Mouse (Mus musculus) large intestine, adult 2 months (tissue): Measurements from ENCODE around the gene Usp50. TPM values are rescaled to one million over a fixed set of nuclear protein-coding genes. Genes with fewer than 3 reads are reported as not detected.

Experiments
- DNase-seq: peaks from one replicate; pipeline ENCODE4 v3.0.0-alpha.2; 2012; ENCODE audit warnings: low read depth, low spot score
- WGBS: fragments of 180-500 bp; shearing (Covaris S2); methylation state at CpG from one replicate; pipeline ENCODE4 v1.1.7; 2018; 5-methylcytosine and 5-hydroxymethylcytosine counted together
- polyA plus RNA-seq: library from polyadenylated mRNA; depleted of rRNA; stranded (reverse); fragments of >200 nt; gene quantifications from 2 replicates; pipeline ENCODE4 v1.2.3, GENCODE M21; 2012

Gene Usp50
- polyA plus RNA-seq, 1 experiment = 0.52 TPM

DNA sequence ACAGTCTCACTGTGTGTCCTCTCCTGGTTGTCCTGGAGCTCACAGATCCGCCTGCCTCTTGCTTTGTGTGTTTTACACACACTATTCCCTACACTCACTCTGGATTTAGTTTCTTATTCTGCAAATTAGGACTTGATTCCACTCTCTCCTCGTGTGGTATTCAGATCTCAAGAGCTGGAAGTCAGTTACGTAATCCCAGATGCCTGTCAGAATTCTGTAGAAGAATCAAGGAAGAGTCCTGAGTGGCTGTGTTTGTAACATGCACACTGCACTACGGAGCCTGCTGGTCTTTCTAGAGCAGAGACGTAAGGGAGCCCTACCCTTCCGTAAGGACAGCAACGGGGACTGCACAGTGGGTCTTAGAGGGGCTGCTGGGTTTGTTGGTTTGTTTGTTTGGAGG, 23.9 kb downstream of the Usp50 start:
- DNase-seq = no peak
- WGBS = 91% methylated on average over 7 of the region's 7 CpGs

DNA sequence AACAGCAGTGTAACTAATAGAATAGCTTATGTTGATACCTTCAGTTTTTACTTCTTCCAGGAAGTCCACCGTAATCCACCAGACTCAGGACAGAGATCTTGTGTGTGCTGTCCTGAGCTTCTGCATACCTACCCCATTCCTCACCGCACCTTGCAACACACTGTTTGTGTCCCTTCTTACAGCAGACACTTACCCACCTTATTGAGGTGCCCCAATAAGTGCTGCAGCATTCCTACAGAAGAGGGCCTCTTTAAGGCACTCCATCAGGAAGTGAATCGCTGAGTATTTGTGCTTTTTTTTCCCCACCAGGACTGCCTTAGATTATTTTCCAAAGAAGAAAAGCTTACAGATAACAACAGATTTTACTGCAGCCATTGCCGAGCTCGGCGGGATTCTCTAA, 27.6 kb downstream of the Usp50 start:
- WGBS = 93% methylated on average over 6 of the region's 6 CpGs
- DNase-seq = no peak

DNA sequence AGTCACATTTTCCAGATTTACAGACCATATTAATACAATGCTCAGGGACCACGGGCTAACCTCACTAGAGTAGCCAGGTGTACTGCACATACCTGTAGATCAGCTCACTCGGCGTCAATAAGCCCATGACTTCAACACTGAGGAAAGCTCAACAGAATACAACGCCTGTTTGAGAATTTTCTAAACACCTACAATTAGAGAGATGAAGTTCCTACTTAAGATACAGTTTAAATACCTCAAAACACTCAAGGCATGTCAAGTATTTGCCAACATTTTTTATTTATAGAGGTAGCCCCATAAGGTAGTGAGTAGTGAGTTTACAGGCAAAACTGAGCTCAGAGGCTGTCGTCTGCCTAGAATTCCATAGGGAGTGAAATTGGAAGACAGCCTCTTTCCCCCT, 39.9 kb downstream of the Usp50 start:
- WGBS = 89% methylated on average over 5 of the region's 5 CpGs
- DNase-seq = no peak

DNA sequence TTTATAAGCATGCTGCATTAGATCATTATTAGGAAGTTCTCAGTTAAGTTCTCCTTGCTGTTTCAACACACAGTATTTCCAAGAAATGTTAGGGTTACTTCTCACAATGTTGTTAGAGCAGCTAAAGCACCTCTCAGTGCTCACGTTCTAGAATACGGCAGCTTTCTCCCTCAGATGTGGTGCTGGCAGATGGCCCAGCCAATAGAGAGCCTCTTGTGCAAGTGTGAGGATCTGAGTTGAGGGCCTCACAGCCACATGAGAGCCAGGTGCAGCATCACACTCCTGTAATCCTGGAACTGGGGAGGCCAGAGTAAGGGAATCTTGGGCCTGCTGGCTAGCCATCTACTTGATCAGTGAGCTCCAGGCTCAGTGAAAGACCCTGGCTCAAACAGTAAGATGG, 43.0 kb downstream of the Usp50 start:
- no peak for DNase-seq
- 74% methylated on average over 2 of the region's 2 CpGs for WGBS

DNA sequence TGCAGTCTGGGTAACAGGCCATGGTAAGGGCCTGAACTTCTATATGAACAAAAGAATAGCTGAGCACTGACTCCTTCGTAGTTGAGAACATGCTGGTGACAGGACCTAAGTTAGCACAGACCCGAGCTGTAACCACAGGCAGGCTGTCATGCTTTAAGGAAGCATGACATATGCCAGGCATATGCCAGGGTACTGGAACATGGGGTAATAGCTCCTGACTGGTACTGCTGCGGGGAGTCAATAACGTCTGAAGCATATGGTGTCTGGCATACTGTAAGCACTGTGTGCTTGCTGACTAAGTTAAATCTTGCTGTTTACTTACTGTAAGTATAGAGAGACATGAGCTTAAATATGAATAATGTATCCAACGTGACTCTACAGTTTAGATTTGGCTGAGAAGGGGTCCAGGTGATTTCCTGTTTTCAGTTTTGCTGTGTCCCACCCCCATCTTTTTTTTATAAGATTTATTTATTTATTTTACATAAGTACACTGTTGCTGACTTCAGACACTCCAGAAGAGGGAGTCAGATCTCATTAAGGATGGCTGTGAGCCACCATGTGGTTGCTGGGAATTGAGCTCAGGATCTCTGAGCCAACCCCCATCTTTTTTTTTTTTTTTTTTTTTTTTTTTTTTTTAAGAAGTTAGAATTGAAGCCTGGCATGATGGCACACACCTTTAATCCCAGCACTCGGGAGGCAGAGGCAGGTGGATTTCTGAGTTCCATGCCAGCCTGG, 47.8 kb downstream of the Usp50 start:
- WGBS = 80% methylated on average over 6 of the region's 6 CpGs
- no peak for DNase-seq

DNA sequence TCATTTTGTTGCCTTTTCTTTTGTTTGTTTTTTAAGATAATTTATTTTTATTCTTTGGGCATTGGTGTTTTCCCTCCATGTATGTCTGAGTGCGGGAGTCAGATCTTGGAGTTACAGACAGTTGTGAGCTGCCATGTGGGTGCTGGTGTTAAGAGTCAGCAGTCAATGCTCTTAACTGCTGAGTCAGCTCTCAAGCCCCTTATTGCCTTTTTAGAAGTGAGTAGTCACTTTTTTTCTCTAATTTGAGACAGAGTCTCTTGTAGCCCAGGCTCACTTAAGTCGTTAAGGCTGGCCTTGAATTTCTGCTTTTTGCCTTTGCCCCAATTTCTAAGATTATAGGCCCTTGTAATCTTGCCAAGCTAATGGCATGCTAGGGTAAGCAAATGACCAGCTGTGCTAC, 52.8 kb downstream of the Usp50 start:
- WGBS = 72% methylated on average over 2 of the region's 2 CpGs
- DNase-seq = no peak

DNA sequence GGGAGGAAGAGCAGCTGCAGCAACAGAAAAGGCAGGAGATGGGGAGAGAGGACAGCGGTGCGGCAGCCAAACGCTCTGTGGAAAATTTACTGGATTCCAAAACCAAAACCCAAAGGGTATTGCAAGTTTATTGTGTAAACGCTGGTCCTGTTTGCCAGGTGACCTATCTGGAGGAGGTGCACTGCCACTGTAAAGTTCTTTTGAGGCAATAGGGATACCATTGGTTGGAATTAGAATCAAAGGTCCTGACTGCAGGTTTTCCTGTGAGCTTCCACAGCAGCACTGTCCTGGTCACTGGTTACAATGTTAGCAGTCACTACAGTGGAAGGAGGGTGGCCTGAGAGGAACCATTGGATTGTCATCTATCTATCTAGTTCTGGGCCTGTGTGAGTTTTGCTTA, 54.1 kb downstream of the Usp50 start:
- WGBS = 92% methylated on average over 4 of the region's 4 CpGs
- DNase-seq = no peak

DNA sequence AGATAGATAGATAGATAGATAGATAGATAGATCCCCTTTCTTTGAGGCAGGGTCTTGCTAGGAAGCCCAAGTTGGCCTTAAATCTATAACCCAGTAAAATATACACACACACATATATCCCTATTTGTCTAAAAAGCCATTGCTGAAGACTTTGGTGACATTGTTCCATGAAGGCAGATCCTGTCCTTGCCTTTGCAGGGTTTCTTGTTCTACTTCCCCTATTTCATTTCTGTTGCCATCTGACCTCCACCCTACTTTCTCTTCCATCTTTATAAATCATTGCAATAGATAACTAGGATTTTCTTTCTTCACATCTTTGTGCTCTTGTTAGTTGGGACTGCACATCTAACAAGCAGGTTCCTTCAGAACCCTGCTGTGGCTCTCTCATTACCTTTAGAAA, 70.3 kb downstream of the Usp50 start:
- DNase-seq = no peak

DNA sequence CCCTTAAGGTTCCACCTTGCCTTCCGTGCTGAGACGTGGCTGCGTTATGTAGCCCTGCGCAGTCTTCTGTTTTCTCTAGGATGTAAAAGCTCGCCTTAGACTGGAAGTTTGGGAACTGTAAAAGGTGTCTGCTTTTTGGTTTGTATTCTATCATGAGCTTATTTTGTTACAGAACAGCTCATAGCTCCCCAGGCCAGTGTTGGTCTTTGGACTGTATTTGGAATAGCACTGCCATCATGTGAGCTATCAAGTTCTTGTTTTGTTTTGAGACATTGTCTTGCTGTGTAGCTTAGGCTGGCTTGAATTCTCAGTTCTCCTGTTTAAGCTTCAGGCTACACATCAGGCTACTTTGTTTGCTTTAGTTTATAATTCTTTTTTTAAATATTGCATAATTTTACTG, 70.7 kb downstream of the Usp50 start:
- no peak for DNase-seq
- WGBS = 95% methylated on average over 5 of the region's 5 CpGs

DNA sequence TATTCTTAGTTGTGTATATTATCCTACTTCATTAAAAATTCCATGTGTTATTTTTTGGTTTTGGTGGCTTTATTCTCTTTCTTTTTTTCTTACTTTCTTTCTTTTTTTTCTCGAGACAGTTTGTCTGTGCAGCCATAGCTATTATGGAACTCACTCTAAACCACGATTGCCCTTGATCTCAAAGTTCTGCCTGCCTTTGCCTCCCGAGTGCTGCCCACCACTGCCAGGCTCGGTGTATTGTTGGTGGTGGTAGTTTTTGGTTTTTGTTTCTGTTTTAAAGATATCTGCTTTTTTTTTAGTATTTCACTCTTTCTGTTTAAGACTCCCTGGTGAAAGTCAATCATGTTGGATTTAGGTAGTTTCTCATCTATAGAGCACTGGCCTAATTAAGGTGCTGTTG, 74.9 kb downstream of the Usp50 start:
- no peak for DNase-seq
- WGBS = 54% methylated on average over 4 of the region's 4 CpGs

DNA sequence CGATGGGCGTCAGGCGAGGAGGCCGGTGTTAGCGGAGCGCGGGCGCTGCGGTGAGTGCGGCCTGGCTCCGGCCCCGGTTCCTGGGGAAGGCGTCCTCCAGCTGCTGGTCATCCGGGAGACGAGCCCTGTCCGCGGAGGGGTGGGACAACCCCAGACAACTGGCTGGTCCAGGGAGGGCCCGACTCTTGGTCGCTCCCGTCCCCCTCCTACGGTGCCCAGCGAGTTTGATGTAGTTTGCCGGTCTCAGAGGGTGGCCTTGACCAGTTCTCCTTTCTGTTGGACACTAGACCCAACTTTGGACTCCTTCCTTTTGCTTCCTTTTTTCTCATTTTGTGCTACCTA, 75.9 kb downstream of the Usp50 start:
- peak; percentile 2 for DNase-seq

DNA sequence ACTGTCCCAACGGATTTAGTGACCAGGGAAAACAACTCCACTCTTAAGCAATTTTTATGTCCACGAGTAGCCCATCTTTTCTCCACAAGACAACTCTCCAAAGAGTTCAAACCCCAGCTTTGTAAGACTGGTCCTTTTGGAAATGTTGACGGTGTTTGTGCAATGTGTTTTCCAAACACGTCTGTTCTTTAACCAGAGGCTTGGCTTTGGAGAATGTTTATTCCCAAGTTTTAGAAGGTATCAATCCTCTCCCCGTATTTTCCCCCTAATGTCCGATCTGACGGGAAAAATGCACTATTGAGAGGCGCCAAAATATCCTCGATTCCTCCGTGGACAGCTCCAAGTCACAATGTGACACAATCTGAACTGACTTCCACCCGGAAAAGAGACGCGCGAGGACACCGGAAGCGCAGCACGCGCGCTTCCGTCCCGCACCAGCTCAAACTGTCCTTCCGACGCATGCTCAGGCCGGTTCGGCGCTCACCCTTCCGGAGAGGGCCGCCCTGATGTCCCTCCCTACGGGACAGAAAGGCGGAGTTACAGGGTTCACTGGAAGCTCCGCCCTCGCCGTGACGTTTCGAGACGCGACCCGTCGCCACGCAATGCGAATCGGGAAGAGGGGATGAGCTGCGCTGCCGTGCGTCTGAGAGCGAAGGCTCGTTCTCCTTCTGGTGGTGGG, 76.4 kb downstream of the Usp50 start, which contains the start of gene Usp8:
Gene Usp8, plus strand, starts transcription at position 570 of the 679 bp plus-strand sequence.
- DNase-seq = peak; percentile 94
- 2% methylated on average over 47 of the region's 47 CpGs for WGBS

More for the DNA sequence above, 75.9 kb downstream of the Usp50 start:
- 0% methylated on average over 23 of the region's 23 CpGs for WGBS

DNA sequence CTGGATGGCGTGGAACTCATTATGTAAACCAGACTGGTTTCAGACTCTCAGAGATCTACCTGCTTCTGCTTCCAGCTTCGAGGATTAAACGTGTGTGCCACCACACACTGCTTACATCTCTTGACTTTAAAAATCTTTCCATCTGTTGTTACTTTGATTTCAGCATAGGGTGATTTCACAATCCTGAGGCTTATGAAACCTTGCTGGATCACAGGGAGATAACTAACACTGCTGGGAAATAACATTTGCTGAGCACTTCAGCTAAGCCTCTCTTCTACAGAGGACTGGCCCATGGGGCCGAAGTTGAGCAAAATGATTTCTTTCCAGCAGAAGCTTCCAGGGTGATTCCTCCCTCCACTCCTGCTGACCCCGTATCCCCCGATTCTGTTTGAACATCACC, 88.0 kb downstream of the Usp50 start:
- no peak for DNase-seq
- WGBS = 73% methylated on average over 6 of the region's 6 CpGs

DNA sequence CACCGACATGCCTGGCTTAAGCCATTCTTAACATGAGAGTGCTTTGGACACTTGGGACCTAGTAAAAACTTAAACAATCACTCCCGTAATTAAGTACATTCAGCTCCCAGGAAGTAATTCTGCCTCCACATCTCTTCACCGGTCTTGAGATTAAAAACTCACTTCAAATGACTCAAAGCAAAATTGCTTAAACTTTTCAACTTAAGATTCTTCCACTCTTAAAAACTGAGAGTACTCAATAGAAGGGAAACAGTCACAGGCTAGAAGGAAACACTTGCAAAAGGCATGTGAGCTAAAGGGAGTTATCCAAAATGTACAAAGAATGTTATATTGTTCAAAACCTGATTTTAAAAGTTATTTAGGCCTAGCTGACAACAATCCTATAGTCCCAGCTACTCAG, 92.0 kb downstream of the Usp50 start:
- 61% methylated on average over 3 of the region's 3 CpGs for WGBS
- DNase-seq = no peak

DNA sequence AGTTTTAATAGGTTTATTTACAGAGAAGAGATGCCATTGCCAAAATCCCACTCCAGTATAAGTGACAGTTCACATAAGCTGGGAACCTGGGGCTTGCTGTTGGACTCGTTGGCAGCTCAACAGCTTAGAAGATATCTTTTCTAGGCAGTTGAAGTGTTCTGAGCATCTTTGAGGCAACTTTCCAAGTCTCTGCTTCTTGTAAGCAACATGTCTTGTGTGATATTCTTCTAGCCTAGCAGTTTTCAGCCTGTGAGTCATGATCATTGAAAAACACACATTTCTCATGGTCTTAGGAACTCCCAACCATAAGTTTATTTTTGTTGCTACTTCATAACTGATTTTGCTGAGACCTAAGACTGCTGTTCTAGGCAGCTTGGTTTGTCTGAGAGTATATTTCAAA, 100.3 kb downstream of the Usp50 start:
- WGBS = 68% methylated on average over 1 of the region's 1 CpGs
- no peak for DNase-seq

DNA sequence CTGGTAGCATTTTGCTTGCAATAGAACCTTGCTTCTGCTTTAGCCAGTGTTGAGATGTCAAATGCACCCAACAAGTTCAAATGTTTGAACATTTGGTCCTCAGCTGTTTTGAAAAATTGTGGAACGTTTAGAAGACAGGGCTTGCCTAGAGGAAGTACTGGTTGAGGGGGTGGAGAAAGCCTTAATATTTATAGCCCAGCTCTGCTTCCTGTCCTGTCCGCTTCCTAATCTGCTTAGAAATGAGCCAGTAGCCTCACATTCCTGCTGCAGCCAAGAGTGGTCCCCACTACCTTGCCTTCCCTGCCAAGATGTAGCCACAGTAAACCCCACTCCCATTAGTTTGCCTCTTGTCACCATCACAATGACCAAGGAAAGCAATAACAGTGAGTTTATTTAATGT, 100.9 kb downstream of the Usp50 start:
- 53% methylated on average over 2 of the region's 2 CpGs for WGBS
- no peak for DNase-seq

DNA sequence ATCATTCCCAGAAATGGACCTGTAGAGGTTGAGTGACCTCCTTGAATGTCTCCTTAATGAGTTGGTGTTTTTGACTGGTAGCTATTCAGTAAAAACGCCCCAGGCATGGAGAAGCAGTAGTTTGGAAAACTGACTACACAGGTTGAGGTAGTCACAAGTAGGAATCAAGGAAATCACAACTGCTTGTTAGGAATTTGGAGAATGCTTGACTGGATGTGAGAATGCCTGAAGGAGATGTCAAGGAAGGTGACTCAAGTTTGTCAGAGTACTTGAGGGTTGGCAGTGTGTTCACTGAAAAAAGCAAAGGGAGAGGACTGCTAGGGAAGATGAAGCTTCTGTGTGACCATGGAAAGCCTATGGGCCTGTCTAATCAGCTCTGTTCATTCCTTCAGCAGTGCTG, 105.9 kb downstream of the Usp50 start:
- 91% methylated on average over 1 of the region's 1 CpGs for WGBS
- DNase-seq = no peak

DNA sequence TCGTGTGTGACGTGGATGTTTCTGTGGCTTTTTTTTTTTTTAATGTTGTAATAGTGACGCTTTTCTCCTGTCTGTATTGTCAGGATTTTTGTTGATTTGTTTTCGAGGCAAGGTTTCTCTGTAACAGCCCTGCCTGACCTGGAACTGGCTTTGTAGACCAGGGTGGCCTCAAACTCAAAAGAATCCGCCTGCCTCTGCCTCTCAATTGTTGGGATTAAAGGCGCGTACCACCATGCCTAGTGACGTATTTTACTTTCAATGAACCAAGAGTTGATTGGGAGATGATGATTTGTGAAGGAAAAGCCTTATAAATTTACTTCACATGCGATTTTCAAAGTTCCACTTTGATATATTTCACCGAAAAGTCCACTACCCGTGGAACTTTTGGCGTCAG, 107.2 kb downstream of the Usp50 start, which contains the start of gene Gabpb1:
Gene Gabpb1, minus strand, starts transcription at position 216 of the 394 bp plus-strand sequence.
- WGBS = 19% methylated on average over 12 of the region's 12 CpGs
- no peak for DNase-seq

DNA sequence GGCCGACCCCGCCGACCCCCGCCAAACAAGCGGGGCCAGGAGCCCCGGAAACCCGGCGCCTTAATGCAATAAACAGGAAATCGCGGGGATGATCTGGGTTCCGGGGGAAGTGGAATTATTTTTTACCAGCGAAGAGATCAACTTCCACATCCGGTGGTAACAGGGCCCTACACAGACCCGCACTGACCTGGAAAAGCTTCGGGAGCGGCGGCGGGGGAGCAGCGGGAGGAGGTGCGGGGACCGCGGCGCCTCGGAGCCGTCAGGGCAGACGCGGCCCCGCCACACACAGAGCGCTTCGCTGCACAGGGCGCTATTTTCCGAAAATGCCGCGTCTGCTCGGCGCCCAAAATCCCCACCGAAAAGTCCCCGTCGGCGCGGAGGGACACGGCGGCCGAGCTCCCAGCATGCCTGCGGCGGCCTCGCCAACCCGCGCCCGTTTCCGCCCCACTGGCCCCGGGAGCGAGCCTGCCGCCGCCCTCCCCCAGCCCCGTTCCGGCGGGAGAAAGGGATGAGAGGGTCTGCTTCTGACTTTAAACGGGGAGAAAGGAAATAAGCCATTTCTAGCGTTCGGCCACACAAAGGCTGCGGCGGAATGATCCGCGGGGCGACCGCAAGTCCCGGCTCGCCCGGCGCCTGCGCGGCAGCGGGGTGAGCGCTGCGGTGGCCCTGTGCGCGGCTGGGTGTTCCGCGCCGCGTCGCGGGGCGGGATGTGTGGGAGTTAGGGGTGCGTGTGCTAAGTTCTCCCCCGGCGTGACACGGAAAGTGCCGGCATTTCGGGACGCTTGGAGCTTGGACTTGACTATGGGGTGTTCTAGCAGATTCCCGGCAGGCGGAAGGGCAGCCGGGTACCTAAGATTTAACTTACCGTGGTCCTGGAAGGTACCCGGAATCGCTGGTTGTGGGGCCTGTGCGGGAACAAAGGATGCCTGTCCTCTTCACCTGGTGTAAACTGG, 107.8 kb downstream of the Usp50 start:
- WGBS = under 1% methylated on average over 99 of the region's 99 CpGs

DNA sequence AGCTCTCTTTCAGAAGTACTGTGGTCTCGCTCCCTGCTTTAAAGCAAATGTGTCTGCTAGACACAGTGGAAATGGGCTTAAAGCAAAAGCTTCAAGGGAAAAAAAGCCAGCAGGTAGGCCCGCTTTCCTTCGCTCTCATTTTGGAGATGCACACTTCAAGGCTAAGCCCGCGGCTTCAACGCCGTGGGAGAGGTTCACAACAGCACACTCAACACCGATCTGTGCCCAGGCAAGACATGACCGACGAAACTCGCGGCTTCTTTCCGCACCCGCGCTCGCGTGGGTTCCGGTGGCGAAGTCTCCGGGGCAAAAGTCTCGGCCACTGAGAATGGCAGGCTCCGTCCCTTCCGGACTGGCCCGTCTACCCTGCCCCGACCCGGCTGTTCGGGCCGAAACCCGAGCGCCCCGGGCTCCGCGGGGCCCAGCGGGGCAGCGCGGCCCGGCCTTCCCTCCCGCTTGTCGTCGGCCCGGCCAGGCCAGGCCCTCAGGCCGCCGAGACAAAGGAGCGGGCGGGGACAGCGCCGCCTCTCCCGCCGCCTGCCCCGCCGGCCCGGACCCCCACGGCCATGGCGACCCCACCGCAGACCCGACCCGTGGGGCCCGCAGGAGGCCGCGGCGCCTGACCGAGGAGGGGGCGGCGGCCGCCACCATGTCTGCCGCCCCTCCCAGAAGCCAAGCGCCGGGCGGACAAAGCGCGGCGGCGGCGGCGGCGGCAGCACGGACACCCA, 108.7 kb downstream of the Usp50 start:
- WGBS = under 1% methylated on average over 77 of the region's 77 CpGs
- no peak for DNase-seq

More for the DNA sequence above, 107.8 kb downstream of the Usp50 start:
- peak; percentile 62 for DNase-seq
